Mouse (Mus musculus) liver, embryonic 14.5 days (tissue): ENCODE data around the gene Xxylt1.

Experiments
- CTCF ChIP-seq: IDR thresholded peaks from 2 replicates; pipeline ENCODE4 v1.5.1; 2016; ENCODE audit warnings: antibody characterized with exemption, low read depth, control low read depth
- EP300 ChIP-seq: IDR thresholded peaks from 2 replicates; pipeline ENCODE4 v1.6.1; 2016; ENCODE audit warnings: antibody characterized with exemption, low read depth

DNA sequence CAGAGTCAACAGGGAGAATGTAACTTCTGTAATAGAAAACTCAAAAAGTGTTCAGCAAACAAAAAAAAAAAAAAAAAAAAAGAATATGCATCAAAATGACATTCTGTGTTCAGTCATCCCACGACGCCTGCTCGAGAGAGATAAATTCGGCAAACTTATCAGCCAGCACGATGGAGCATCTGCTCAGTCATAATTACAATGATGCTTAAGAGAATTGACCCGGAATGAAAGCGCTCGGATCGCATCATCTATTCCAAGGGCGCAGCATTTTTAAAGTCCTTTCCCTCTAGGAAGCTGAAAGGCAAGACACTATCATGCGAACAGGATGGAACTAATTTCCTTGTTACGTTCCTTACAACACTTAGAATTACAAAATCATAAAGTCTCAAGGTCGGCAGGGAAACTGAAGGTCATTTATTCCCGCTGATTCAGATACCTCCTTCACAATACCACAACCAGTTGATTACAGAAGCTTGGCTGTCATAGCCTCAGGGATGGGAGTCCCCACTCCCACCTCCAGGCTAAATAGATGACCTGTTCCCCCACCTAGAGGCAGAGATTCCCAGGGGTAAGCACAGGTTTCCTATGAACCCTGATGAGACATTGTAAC, 165.5 kb downstream of the Xxylt1 start:
- TF ChIP-seq CTCF (no peak), EP300 (no peak)
